Mouse (Mus musculus) adrenal gland, postnatal 36 days (tissue): ENCODE data around the gene Cemip. TPM values are rescaled to one million over a fixed set of nuclear protein-coding genes. Genes with fewer than 3 reads are reported as not detected.
"Not testable (repeated sequence)": the region's sequence is repeated elsewhere in the genome, so short reads cannot be mapped to it uniquely, and the experiment has no call there.

Source experiments
- DNase-seq, 2 experiments: peaks; one replicate each; pipeline ENCODE4 v3.0.0; 2021; ENCODE audit warnings: mixed read lengths in 1 of 2
- total RNA-seq, 2 experiments: library from RNA; stranded (reverse); gene quantifications; 2 replicates each; pipeline ENCODE4 v1.2.3; 2021

The Cemip gene
- total RNA-seq, 2 experiments from 2014 or later = 0.79 to 1.6 TPM

DNA sequence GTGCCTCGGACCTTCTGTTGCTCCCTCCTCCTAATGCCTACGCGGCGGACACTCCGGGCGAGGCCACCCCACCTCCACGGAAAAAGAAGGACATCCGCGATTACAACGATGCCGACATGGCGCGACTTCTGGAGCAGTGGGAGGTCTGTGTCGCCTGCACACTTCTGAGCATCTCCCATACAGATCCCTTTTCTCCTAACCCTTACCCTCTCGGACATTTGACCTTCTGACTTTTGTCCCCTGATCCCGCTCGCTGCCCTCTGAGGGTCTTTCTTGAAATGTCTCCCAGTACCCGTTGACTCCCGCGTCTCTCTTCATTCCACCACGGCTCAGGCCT lies 194.0 kb downstream of the Cemip start:
- no peak for DNase-seq

GRCm38 (mm10) chr7:83891433-83892332 lies 194.6 kb downstream of the Cemip start:
- peak; percentile 100 for DNase-seq

GRCm38 (mm10) chr7:83889946-83890345 lies 196.4 kb downstream of the Cemip start:
- DNase-seq = not testable (repeated sequence)

- peak; percentile 77 to 79 for DNase-seq
These were observed 196.9 kb downstream of the Cemip start for GRCm38 (mm10) chr7:83889383-83889782.

DNA sequence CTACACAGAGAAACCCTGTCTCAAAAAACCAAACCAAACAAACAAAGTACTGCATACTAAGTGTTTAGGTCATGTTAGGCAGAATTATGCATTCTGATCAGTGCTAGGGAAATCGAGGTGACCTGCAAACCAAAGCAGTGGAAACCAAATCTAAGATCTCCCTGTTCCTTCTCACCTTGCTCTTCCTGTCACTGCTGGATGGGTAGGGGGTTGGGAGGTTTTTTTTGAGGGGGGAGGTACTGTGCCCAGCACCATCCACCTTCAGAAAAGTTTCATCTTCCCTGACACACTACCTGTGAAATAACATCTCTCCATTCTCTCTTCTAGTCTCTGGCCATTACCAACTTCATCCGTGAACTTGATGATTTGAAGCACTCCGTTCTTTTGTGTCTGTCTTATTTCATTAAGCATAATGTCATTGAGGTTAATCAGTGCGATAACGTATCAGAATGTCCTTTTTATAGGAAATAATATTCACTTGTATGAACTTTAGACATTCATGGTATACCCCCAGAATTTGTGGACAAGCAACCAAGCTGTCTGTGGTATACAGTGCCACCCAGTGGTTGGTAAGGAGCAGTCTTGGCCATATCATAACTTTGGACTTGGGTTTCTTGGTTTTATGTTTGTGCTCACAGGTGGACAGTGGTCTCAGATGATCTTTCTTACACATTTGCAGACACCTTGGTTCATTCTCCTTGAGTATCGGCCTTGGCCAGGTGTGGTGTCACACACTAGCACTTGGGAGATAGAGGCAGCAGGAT lies 199.8 kb downstream of the Cemip start:
- peak in 1 of 2 experiments; percentile 30 for DNase-seq

DNA sequence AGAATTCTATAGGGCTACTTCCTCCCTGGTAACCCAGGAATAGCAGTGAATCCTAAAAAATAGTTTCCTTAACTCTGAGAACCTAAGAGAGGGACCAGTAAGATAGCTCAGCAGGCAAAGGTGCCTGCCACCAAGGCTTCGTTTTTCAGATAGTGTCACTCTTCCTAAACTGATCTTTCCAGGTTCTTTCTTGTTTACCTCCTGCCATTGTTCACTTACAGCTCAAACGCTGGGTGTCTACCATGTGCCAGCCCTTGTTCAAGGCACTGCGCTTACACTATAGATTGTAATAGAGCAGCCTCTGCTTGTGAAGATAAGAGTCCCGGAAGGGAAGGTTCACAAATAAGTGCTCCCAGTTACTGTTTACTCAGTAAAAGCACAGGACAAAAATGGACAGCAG lies 200.5 kb downstream of the Cemip start:
- DNase-seq = no peak

DNA sequence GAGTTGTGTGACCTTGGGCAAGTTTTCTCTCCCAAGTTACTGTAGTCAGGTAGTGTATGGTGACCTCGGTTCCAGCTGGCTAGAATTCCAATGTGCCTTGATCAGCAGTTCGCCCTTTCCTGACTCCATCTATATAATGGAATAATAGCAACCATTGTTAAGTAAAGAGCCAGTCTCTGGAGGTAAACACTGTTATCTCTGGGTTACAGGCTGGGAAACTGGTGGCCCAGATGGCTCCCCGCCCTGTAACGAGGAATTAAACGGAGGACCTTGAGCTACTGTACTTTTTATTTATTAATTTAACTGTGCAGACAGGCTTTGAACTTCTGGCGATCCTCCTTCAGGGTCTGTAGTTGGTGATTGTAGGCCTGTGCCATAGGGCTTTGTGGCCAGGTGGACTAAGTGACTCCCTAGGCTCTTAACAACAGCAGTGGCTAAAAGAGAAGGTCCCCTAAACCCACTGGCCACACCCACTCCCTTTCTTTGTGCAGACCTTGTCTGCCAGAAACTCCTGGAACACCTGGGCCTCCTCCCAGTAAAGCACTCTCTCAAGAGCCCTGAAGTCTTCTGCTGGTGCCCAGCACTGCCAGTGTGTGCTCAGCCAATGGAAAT lies 201.3 kb downstream of the Cemip start:
- DNase-seq = peak in 1 of 2 experiments; percentile 8

GRCm38 (mm10) chr7:83884021-83884658 lies 202.2 kb downstream of the Cemip start, which contains the start of the genes Tlnrd1 and Mesd:
TSS of gene Tlnrd1 (minus strand) at chr7:83884305.
TSS of gene Mesd (plus strand) at chr7:83884466.
- DNase-seq = peak; percentile 92 to 94

DNA sequence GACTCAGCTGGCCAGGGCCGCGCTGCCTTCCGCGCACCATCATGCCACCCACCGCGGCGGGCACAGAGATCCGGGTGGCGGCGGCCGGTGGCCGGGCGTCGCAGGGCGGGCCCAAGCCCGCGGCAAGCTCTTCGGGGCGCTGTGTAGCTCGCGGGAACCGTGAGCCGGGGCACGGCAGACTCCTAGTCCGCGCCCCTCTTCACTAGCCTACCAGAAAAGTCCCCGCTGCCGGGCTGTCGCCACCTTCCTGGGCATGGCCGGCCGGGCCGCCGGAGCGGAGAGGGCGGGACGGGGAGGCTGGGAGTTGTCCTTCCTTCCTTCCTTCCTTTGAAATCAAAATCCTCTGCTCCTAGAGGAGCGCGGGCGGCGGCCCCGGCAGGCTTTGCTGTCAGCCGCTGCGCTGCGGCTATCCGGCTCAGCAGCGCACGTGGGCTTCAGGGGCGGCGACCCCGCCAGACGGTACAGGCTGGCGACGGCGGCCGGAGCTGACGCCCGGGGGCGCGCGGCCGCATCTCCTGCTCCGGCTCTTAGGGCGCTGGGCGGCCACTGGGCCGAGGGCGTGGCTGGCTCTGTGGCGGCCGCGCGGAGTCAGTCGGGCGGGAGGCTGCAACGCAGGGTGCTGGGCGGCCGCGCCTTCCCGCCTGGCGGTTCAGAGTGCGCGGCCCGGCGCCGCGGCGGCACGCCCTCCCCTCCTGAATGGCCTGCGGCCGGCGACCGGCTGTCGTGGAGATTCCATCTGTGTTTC lies 202.9 kb downstream of the Cemip start:
- DNase-seq = peak; percentile 87 to 90

Other genes starting within 250 kb of the Cemip start
- 10 to 100 TPM; 17.4 to 19.3 TPM for gene Tlnrd1, start 202.2 kb downstream of the Cemip start, total RNA-seq
- 100 to 1,000 TPM; 105 to 110 TPM for gene Mesd, start 202.0 kb downstream of the Cemip start, total RNA-seq
- gene Abhd17c, start 65.4 kb upstream of the Cemip start, total RNA-seq = 10 to 100 TPM; 26.4 to 31.6 TPM